Mouse (Mus musculus): ENCODE data around the gene Arfgap2. TPM values are rescaled to one million over a fixed set of nuclear protein-coding genes. Genes with fewer than 3 reads are reported as not detected.

Arfgap2 gene
- polyA plus RNA-seq, 1 experiment from 2014 or later = 71.8 TPM

- DNase-seq (peak; percentile 19), ATAC-seq (ENCODE audit: low FRiP score, low TSS enrichment) (no peak)
- Histone ChIP-seq H3K4me2 (ENCODE audit: low read length) (no peak overlapping the region), H3K4me3 (replicated peaks; ENCODE audit: low read depth, low read length) (no peak overlapping the region), H3K36me3 (ENCODE audit: control insufficient read depth, insufficient read depth, low read length) (no peaks in the 10 kb centered on the region), H3K27me3 (ENCODE audit: control insufficient read depth, insufficient read depth, low read length) (no peaks in the 10 kb centered on the region), H3K9me3 (ENCODE audit: control insufficient read depth, low read length) (no peaks in the 10 kb centered on the region), H3K9ac (replicated peaks; ENCODE audit: low read length) (no peak overlapping the region), H3K27ac (replicated peaks; ENCODE audit: low read depth, low read length) (no peak overlapping the region), H3K4me1 (ENCODE audit: control insufficient read depth, insufficient read depth, low read length) (no peaks in the 10 kb centered on the region)
- WGBS = 56% methylated on average over 3 of the region's 3 CpGs
Measured at GRCm38 (mm10) chr2:91243416-91243815, 21.4 kb upstream of the Arfgap2 start.

- H3K9me3 ChIP-seq (ENCODE audit: control insufficient read depth, low read length) = no peaks in the 10 kb centered on the region
- H3K4me1 ChIP-seq (ENCODE audit: control insufficient read depth, insufficient read depth, low read length) = no peaks in the 10 kb centered on the region
- no peak overlapping the region for H3K4me3 ChIP-seq (replicated peaks; ENCODE audit: low read depth, low read length)
- DNase-seq (no peak), ATAC-seq (ENCODE audit: low FRiP score, low TSS enrichment) (no peak)
- no peak overlapping the region for H3K9ac ChIP-seq (replicated peaks; ENCODE audit: low read length)
- H3K27me3 ChIP-seq (ENCODE audit: control insufficient read depth, insufficient read depth, low read length) = no peaks in the 10 kb centered on the region
- H3K4me2 ChIP-seq (ENCODE audit: low read length) = no peak overlapping the region
- H3K36me3 ChIP-seq (ENCODE audit: control insufficient read depth, insufficient read depth, low read length) = no peaks in the 10 kb centered on the region
- WGBS = 84% methylated on average over 5 of the region's 5 CpGs
- no peak overlapping the region for H3K27ac ChIP-seq (replicated peaks; ENCODE audit: low read depth, low read length)
Measured at GRCm38 (mm10) chr2:91244557-91245228, 20.1 kb upstream of the Arfgap2 start.

DNA sequence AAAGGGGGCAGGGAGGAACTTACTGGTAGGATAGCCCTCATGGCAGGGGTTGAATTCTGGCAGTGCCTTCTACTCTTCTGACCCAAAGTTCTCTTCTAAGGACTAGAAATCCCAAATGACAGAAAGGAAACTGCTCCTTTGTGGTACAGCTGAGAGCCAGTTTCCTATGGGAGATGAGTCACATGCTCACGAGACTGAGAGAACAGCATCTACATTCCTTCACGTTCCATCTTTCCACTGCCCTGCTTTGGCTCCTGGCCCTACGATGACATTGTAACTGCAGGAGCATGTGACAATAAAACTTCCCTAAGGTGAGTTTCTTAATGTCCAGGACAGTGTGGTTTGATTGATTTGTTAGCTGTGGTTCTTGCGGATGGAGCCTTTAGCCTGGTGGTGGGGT is 16.4 kb upstream of the Arfgap2 start:
- no peaks in the 10 kb centered on the region for H3K9me3 ChIP-seq (ENCODE audit: control insufficient read depth, low read length)
- H3K27me3 ChIP-seq (ENCODE audit: control insufficient read depth, insufficient read depth, low read length) = no peaks in the 10 kb centered on the region
- H3K4me1 ChIP-seq (ENCODE audit: control insufficient read depth, insufficient read depth, low read length) = no peaks in the 10 kb centered on the region
- WGBS = 92% methylated on average over 4 of the region's 4 CpGs
- no peak for ATAC-seq (ENCODE audit: low FRiP score, low TSS enrichment)
- DNase-seq = no peak
- H3K27ac ChIP-seq (replicated peaks; ENCODE audit: low read depth, low read length) = no peak overlapping the region
- no peak overlapping the region for H3K9ac ChIP-seq (replicated peaks; ENCODE audit: low read length)
- H3K36me3 ChIP-seq (ENCODE audit: control insufficient read depth, insufficient read depth, low read length) = no peaks in the 10 kb centered on the region
- H3K4me3 ChIP-seq (replicated peaks; ENCODE audit: low read depth, low read length) = no peak overlapping the region
- no peak overlapping the region for H3K4me2 ChIP-seq (ENCODE audit: low read length)

DNA sequence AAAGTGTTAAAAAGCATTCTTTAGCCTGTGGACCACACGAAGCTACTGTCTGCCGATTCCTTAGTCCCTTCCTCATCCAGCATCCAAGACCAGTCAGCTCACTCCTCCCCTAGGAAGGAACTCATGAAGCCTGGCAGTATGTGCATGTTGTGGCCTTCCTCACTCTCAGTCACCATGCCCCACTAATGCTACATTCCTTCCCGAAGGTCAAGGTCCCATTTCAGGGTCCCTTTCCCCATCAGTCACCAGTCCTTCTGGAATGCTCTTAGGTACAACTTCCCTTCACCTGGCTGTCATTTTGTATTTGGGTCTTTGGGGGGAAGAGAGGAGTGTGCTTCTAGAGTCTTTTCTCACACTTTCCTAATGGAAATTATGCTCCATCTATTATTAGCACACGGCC is 12.8 kb upstream of the Arfgap2 start:
- Histone ChIP-seq H3K9me3 (ENCODE audit: control insufficient read depth, low read length) (no peaks in the 10 kb centered on the region), H3K27ac (replicated peaks; ENCODE audit: low read depth, low read length) (no peak overlapping the region), H3K9ac (replicated peaks; ENCODE audit: low read length) (no peak overlapping the region), H3K4me2 (ENCODE audit: low read length) (no peak overlapping the region), H3K27me3 (ENCODE audit: control insufficient read depth, insufficient read depth, low read length) (0 out of 2 replicates have a peak, but pooled peaks cover 6% of the 10 kb centered on the region), H3K4me1 (ENCODE audit: control insufficient read depth, insufficient read depth, low read length) (peaks cover 16% of the 10 kb centered on the region), H3K36me3 (ENCODE audit: control insufficient read depth, insufficient read depth, low read length) (no peaks in the 10 kb centered on the region), H3K4me3 (replicated peaks; ENCODE audit: low read depth, low read length) (no peak overlapping the region)
- DNase-seq (no peak), ATAC-seq (ENCODE audit: low FRiP score, low TSS enrichment) (no peak)
- WGBS = 82% methylated on average over 4 of the region's 4 CpGs

DNA sequence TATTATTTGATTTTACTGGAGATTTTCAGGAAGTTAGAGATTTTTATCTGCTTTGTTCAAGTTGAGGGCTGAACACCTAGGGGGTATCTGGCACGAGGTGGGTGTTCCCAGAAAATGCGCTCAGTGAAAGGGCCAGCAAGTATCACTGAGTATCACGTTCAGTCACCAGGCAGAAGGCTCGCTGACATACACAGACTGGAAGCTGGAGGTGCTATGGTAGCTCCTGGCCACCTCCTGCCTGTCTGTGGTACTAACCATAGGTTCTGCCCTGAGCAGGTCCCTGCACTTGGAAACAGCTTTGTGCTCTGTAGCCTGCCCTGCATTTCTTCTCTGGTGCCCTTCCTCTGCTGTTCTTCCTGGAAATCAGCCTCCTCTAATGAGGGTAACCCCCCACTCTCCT is 12.3 kb upstream of the Arfgap2 start:
- H3K9ac ChIP-seq (replicated peaks; ENCODE audit: low read length) = no peak overlapping the region
- 0 out of 2 replicates have a peak, but pooled peaks cover 7% of the 10 kb centered on the region for H3K27me3 ChIP-seq (ENCODE audit: control insufficient read depth, insufficient read depth, low read length)
- 59% methylated on average over 4 of the region's 4 CpGs for WGBS
- no peaks in the 10 kb centered on the region for H3K9me3 ChIP-seq (ENCODE audit: control insufficient read depth, low read length)
- DNase-seq (no peak), ATAC-seq (ENCODE audit: low FRiP score, low TSS enrichment) (no peak)
- H3K4me3 ChIP-seq (replicated peaks; ENCODE audit: low read depth, low read length) = no peak overlapping the region
- peaks cover 21% of the 10 kb centered on the region for H3K4me1 ChIP-seq (ENCODE audit: control insufficient read depth, insufficient read depth, low read length)
- no peak overlapping the region for H3K4me2 ChIP-seq (ENCODE audit: low read length)
- no peak overlapping the region for H3K27ac ChIP-seq (replicated peaks; ENCODE audit: low read depth, low read length)
- no peaks in the 10 kb centered on the region for H3K36me3 ChIP-seq (ENCODE audit: control insufficient read depth, insufficient read depth, low read length)

DNA sequence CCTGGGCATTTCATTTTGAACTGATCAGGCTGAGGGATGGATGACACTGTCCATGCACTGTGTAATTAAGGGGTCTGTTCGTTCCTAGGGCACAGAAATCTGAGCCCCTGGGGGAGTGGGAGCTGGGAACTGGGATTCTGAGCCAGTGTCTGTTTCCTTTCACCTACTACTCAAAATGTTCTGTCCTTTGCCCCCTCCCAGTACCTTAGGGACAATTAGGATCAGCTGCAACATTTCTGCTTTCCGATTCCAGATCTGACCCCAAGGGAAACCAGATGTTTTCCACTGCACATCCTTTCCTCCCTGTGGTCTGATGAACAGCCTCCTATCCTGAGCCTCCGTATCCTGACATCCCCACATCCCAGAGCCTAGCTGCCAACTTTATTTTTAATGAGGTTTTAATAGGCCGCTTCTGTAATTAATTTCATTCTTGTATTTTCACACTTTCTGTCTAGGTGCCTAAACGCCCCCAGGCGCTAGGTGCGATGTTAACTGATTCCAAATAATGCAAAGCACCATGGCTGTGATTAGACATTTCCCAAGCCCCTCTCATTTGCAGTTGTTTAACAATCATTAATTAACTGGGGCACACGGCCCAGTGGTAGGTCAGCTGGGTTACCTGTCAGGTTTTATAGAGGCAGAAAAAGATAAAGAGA is 9.9 kb upstream of the Arfgap2 start:
- peaks cover 10% of the 10 kb centered on the region; the same call in 1 of the 2 replicates for H3K27me3 ChIP-seq (ENCODE audit: control insufficient read depth, insufficient read depth, low read length)
- ATAC-seq (ENCODE audit: low FRiP score, low TSS enrichment) (no peak), DNase-seq (peak; percentile 38)
- no peaks in the 10 kb centered on the region for H3K36me3 ChIP-seq (ENCODE audit: control insufficient read depth, insufficient read depth, low read length)
- H3K4me1 ChIP-seq (ENCODE audit: control insufficient read depth, insufficient read depth, low read length) = peaks cover 23% of the 10 kb centered on the region
- WGBS = 32% methylated on average over 8 of the region's 8 CpGs
- H3K9ac ChIP-seq (replicated peaks; ENCODE audit: low read length) = no peak overlapping the region
- no peaks in the 10 kb centered on the region for H3K9me3 ChIP-seq (ENCODE audit: control insufficient read depth, low read length)
- no peak overlapping the region for H3K4me3 ChIP-seq (replicated peaks; ENCODE audit: low read depth, low read length)
- H3K27ac ChIP-seq (replicated peaks; ENCODE audit: low read depth, low read length) = no peak overlapping the region
- H3K4me2 ChIP-seq (ENCODE audit: low read length) = no peak overlapping the region

DNA sequence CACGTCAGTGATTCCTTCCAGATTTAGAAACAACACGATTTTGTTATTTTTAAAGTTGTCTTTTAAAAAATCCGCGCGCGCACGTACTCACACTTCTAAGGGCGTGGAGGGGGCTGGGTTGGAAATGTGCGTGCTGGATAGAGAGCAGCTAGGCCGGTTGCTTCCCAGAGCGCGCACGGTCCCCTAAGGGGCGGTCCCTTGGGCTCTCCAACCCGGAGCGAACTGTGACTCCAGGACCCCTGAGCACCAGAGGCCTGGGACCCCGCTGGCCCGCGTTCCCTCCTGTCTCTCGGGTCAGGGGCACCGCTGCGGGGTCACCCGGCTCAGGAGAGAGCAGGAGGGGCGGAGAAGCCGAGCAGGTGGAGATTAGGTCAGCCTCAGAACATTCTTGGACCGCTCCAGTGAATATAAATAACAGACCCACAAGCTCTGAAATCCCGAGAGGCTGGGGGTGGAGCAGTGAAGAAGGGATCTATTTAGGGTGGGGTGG is 9.1 kb upstream of the Arfgap2 start, which contains the start of gene Pacsin3:
Gene Pacsin3, plus strand, starts transcription at position 294 of the 490 bp plus-strand sequence.
- ATAC-seq (ENCODE audit: low FRiP score, low TSS enrichment) (peak; percentile 11; the same call in 1 of the 2 replicates), DNase-seq (peak; percentile 55)
- peaks cover 23% of the 10 kb centered on the region for H3K4me1 ChIP-seq (ENCODE audit: control insufficient read depth, insufficient read depth, low read length)
- no peak within 1 kb of the TSS for H3K27ac ChIP-seq (replicated peaks; ENCODE audit: low read depth, low read length)
- H3K4me2 ChIP-seq (ENCODE audit: low read length) = peak within 1 kb of the TSS; percentile 99
- H3K9ac ChIP-seq (replicated peaks; ENCODE audit: low read length) = peak within 1 kb of the TSS; percentile 56
- no peaks in the 10 kb centered on the region for H3K36me3 ChIP-seq (ENCODE audit: control insufficient read depth, insufficient read depth, low read length)
- peak within 1 kb of the TSS; percentile 50 for H3K4me3 ChIP-seq (replicated peaks; ENCODE audit: low read depth, low read length)
- no peaks in the 10 kb centered on the region for H3K9me3 ChIP-seq (ENCODE audit: control insufficient read depth, low read length)
- 1% methylated on average over 27 of the region's 27 CpGs for WGBS
- peaks cover 10% of the 10 kb centered on the region; the same call in 1 of the 2 replicates for H3K27me3 ChIP-seq (ENCODE audit: control insufficient read depth, insufficient read depth, low read length)

DNA sequence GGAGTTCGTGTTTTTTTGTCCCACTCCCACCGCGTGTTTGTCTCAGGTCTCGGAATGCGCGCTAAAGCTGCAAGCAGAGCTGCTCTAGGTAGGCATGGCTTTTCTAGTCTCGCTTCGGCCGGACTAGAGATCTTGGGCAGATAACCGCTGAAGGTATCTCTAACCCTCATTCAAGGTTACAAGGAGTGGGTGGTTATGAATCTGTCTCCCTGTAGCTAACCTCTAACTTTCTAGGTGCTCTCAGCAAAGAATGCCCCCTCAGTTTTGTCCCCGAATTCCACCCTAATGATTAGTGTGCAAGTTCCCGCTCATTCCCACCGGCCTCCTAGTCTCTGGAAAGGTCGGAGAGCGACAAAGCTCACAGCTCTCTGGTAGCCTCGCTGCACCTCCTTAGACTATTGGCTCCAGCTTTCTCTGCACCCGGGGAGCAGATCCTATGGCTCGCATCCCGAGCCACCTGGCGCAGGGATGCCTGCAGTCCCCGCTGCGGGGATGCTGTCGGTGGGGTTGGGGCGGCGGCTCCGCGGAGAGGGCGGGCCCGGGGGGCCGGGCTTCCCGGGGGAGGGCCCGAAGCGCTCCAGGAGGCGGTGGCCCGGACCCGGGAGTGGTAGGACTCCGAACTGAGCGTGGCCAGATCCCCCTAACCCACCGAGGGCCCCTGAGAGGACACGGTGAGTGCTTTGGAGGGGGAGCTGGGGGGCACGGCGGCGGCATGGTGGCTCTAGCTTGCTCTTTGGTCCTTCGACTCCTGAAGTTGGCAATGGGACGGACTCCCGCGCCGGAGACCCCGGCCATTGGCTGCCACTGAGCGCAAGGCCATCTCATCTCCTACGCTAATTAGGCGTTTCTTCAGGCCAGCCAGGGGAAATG is 8.3 kb upstream of the Arfgap2 start:
- no peaks in the 10 kb centered on the region for H3K9me3 ChIP-seq (ENCODE audit: control insufficient read depth, low read length)
- peaks cover 10% of the 10 kb centered on the region; the same call in 1 of the 2 replicates for H3K27me3 ChIP-seq (ENCODE audit: control insufficient read depth, insufficient read depth, low read length)
- ATAC-seq (ENCODE audit: low FRiP score, low TSS enrichment) (peak; percentile 57), DNase-seq (peak; percentile 60)
- peak overlapping the region; percentile 56 for H3K9ac ChIP-seq (replicated peaks; ENCODE audit: low read length)
- WGBS = under 1% methylated on average over 52 of the region's 52 CpGs
- H3K36me3 ChIP-seq (ENCODE audit: control insufficient read depth, insufficient read depth, low read length) = no peaks in the 10 kb centered on the region
- peak overlapping the region; percentile 99 for H3K4me2 ChIP-seq (ENCODE audit: low read length)
- H3K4me3 ChIP-seq (replicated peaks; ENCODE audit: low read depth, low read length) = peak overlapping the region; percentile 50
- no peak overlapping the region for H3K27ac ChIP-seq (replicated peaks; ENCODE audit: low read depth, low read length)
- H3K4me1 ChIP-seq (ENCODE audit: control insufficient read depth, insufficient read depth, low read length) = peaks cover 23% of the 10 kb centered on the region
